Mouse (Mus musculus): ENCODE data around the gene Slc16a8. TPM values are rescaled to one million over a fixed set of nuclear protein-coding genes. Genes with fewer than 3 reads are reported as not detected.
A peak's percentile ranks its signal among the peaks of the same experiment; 100 is the strongest.
"Not testable (repeated sequence)": the region's sequence is repeated elsewhere in the genome, so short reads cannot be mapped to it uniquely, and the experiment has no call there.

Slc16a8 gene
- polyA plus RNA-seq, 1 experiment from 2014 or later = 0.26 TPM

DNA sequence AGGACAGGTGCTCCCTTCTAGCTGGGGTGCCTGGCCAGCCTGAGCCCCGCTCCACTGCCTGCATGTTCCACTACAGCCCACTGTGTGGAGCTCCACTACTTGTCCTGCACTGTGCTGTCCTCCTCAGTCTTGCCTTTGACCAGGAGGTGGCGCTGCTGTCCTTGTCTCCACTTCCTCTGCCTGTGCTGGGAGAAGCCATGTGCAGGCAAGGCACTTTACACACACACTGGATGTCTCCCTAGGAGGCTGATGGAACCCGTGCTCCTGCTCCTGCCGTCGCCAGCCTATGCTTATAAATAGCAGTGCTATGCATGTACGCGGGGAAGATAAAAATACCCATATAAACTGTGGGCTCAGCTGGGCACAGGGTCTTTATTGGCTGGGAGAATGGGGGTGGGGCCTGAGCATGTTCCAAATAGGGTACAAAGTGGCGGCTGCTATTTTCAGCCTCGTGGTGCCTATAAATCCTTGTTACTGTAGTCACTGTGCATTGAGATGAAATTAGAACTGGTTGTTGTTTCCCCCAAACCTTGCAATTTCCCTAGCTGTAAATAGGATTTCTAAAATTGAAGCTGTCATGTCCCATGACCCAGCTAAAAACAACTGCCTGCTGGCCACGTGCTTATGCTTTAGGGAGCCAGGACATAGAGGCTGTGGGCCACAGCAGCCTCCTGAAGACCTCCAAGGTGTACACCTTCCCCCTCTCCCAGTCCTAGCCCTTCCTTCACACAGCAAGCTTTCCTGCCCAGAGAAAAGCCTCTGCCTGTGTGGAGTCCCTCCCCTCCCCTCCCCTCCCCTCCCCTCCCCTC is 11.1 kb downstream of the Slc16a8 start:
- 27% methylated on average over 10 of the region's 10 CpGs for WGBS
- no peaks in the 10 kb centered on the region for H3K9me3 ChIP-seq (ENCODE audit: control insufficient read depth, low read length)
- peaks cover 13% of the 10 kb centered on the region for H3K36me3 ChIP-seq (ENCODE audit: control insufficient read depth, insufficient read depth, low read length)
- H3K27me3 ChIP-seq (ENCODE audit: control insufficient read depth, insufficient read depth, low read length) = no peaks in the 10 kb centered on the region
- no peak overlapping the region for H3K4me3 ChIP-seq (ENCODE audit: low read depth, low read length)
- no peak overlapping the region for H3K9ac ChIP-seq (ENCODE audit: low read depth, low read length)
- ATAC-seq (ENCODE audit: low FRiP score) = peak; percentile 96
- H3K4me1 ChIP-seq (replicated peaks; ENCODE audit: control insufficient read depth, insufficient read depth, low read length) = peaks cover 3% of the 10 kb centered on the region; the same call in 1 of the 2 replicates
- peak; percentile 96 for DNase-seq (ENCODE audit: low spot score)
- H3K4me2 ChIP-seq (replicated peaks; ENCODE audit: low read depth, low read length) = no peak overlapping the region
- no peak overlapping the region for H3K27ac ChIP-seq (ENCODE audit: low read depth, low read length)

GRCm38 (mm10) chr15:79242574-79243233 is 11.9 kb downstream of the Slc16a8 start:
- DNase-seq (ENCODE audit: low spot score) = no peak

GRCm38 (mm10) chr15:79238036-79238435 is 16.5 kb downstream of the Slc16a8 start:
- DNase-seq (ENCODE audit: low spot score) (no peak), ATAC-seq (ENCODE audit: low FRiP score) (no peak)
- Histone ChIP-seq H3K4me3 (ENCODE audit: low read depth, low read length) (no peak overlapping the region), H3K4me1 (replicated peaks; ENCODE audit: control insufficient read depth, insufficient read depth, low read length) (no peaks in the 10 kb centered on the region), H3K36me3 (ENCODE audit: control insufficient read depth, insufficient read depth, low read length) (peaks cover 2% of the 10 kb centered on the region; the same call in 1 of the 2 replicates), H3K9me3 (ENCODE audit: control insufficient read depth, low read length) (no peaks in the 10 kb centered on the region), H3K27me3 (ENCODE audit: control insufficient read depth, insufficient read depth, low read length) (no peaks in the 10 kb centered on the region), H3K4me2 (replicated peaks; ENCODE audit: low read depth, low read length) (no peak overlapping the region), H3K9ac (ENCODE audit: low read depth, low read length) (no peak overlapping the region), H3K27ac (ENCODE audit: low read depth, low read length) (no peak overlapping the region)
- WGBS = 76% methylated on average over 6 of the region's 6 CpGs

More at GRCm38 (mm10) chr15:79242574-79243233, 11.9 kb downstream of the Slc16a8 start:
- Histone ChIP-seq H3K9ac (ENCODE audit: low read depth, low read length) (no peak overlapping the region), H3K4me2 (replicated peaks; ENCODE audit: low read depth, low read length) (no peak overlapping the region), H3K4me1 (replicated peaks; ENCODE audit: control insufficient read depth, insufficient read depth, low read length) (peaks cover 3% of the 10 kb centered on the region; the same call in 1 of the 2 replicates), H3K9me3 (ENCODE audit: control insufficient read depth, low read length) (no peaks in the 10 kb centered on the region), H3K4me3 (ENCODE audit: low read depth, low read length) (no peak overlapping the region), H3K36me3 (ENCODE audit: control insufficient read depth, insufficient read depth, low read length) (peaks cover 9% of the 10 kb centered on the region), H3K27ac (ENCODE audit: low read depth, low read length) (no peak overlapping the region), H3K27me3 (ENCODE audit: control insufficient read depth, insufficient read depth, low read length) (no peaks in the 10 kb centered on the region)
- WGBS = 74% methylated on average over 13 of the region's 13 CpGs
- ATAC-seq (ENCODE audit: low FRiP score) = no peak; the same call in 1 of the 2 replicates

GRCm38 (mm10) chr15:79235268-79235667 is 19.3 kb downstream of the Slc16a8 start:
- Histone ChIP-seq H3K9ac (ENCODE audit: low read depth, low read length) (no peak overlapping the region), H3K4me1 (replicated peaks; ENCODE audit: control insufficient read depth, insufficient read depth, low read length) (no peaks in the 10 kb centered on the region), H3K36me3 (ENCODE audit: control insufficient read depth, insufficient read depth, low read length) (no peaks in the 10 kb centered on the region; the same call in 1 of the 2 replicates), H3K27ac (ENCODE audit: low read depth, low read length) (no peak overlapping the region), H3K4me2 (replicated peaks; ENCODE audit: low read depth, low read length) (no peak overlapping the region), H3K4me3 (ENCODE audit: low read depth, low read length) (no peak overlapping the region), H3K9me3 (ENCODE audit: control insufficient read depth, low read length) (no peaks in the 10 kb centered on the region), H3K27me3 (ENCODE audit: control insufficient read depth, insufficient read depth, low read length) (no peaks in the 10 kb centered on the region)
- DNase-seq (ENCODE audit: low spot score) (no peak), ATAC-seq (ENCODE audit: low FRiP score) (no peak)
- 92% methylated on average over 9 of the region's 9 CpGs for WGBS

GRCm38 (mm10) chr15:79229058-79229821 is 25.3 kb downstream of the Slc16a8 start, which contains the start of the genes Pick1 and Gm49486:
Gene Pick1, plus strand, starts transcription at chr15:79229173.
Gene Gm49486, plus strand, starts transcription at chr15:79229391.
- ATAC-seq (ENCODE audit: low FRiP score) (peak; percentile 91), DNase-seq (ENCODE audit: low spot score) (peak; percentile 95)
- Histone ChIP-seq H3K4me2 (replicated peaks; ENCODE audit: low read depth, low read length) (peak within 1 kb of the TSS; percentile 100), H3K9ac (ENCODE audit: low read depth, low read length) (peak within 1 kb of the TSS; percentile 92), H3K36me3 (ENCODE audit: control insufficient read depth, insufficient read depth, low read length) (no peaks in the 10 kb centered on the region), H3K9me3 (ENCODE audit: control insufficient read depth, low read length) (no peaks in the 10 kb centered on the region), H3K27ac (ENCODE audit: low read depth, low read length) (peak within 1 kb of the TSS; percentile 97), H3K27me3 (ENCODE audit: control insufficient read depth, insufficient read depth, low read length) (no peaks in the 10 kb centered on the region), H3K4me1 (replicated peaks; ENCODE audit: control insufficient read depth, insufficient read depth, low read length) (peaks cover 3% of the 10 kb centered on the region), H3K4me3 (ENCODE audit: low read depth, low read length) (peak within 1 kb of the TSS; percentile 90)
- 2% methylated on average over 51 of the region's 51 CpGs for WGBS

GRCm38 (mm10) chr15:79225780-79226179 is 28.8 kb downstream of the Slc16a8 start:
- not testable (repeated sequence) for ATAC-seq (ENCODE audit: low FRiP score)
- H3K4me1 ChIP-seq (replicated peaks; ENCODE audit: control insufficient read depth, insufficient read depth, low read length) = peaks cover 11% of the 10 kb centered on the region

GRCm38 (mm10) chr15:79224685-79225084 is 29.9 kb downstream of the Slc16a8 start:
- no peaks in the 10 kb centered on the region for H3K36me3 ChIP-seq (ENCODE audit: control insufficient read depth, insufficient read depth, low read length)
- H3K9ac ChIP-seq (ENCODE audit: low read depth, low read length) = no peak overlapping the region
- H3K4me2 ChIP-seq (replicated peaks; ENCODE audit: low read depth, low read length) = peak overlapping the region; percentile 4; the same call in 1 of the 2 replicates
- H3K4me1 ChIP-seq (replicated peaks; ENCODE audit: control insufficient read depth, insufficient read depth, low read length) = peaks cover 13% of the 10 kb centered on the region
- H3K4me3 ChIP-seq (ENCODE audit: low read depth, low read length) = no peak overlapping the region
- no peaks in the 10 kb centered on the region for H3K9me3 ChIP-seq (ENCODE audit: control insufficient read depth, low read length)
- DNase-seq (ENCODE audit: low spot score) (peak; percentile 98), ATAC-seq (ENCODE audit: low FRiP score) (peak; percentile 66)
- WGBS = 5% methylated on average over 5 of the region's 5 CpGs
- H3K27ac ChIP-seq (ENCODE audit: low read depth, low read length) = no peak overlapping the region
- no peaks in the 10 kb centered on the region for H3K27me3 ChIP-seq (ENCODE audit: control insufficient read depth, insufficient read depth, low read length)

More at GRCm38 (mm10) chr15:79225780-79226179, 28.8 kb downstream of the Slc16a8 start:
- H3K9me3 ChIP-seq (ENCODE audit: control insufficient read depth, low read length); H3K4me2 ChIP-seq (replicated peaks; ENCODE audit: low read depth, low read length); H3K9ac ChIP-seq (ENCODE audit: low read depth, low read length); H3K27ac ChIP-seq (ENCODE audit: low read depth, low read length); DNase-seq (ENCODE audit: low spot score); H3K27me3 ChIP-seq (ENCODE audit: control insufficient read depth, insufficient read depth, low read length); H3K36me3 ChIP-seq (ENCODE audit: control insufficient read depth, insufficient read depth, low read length); H3K4me3 ChIP-seq (ENCODE audit: low read depth, low read length): not testable (repeated sequence)
- 65% methylated on average over 2 of the region's 2 CpGs for WGBS

DNA sequence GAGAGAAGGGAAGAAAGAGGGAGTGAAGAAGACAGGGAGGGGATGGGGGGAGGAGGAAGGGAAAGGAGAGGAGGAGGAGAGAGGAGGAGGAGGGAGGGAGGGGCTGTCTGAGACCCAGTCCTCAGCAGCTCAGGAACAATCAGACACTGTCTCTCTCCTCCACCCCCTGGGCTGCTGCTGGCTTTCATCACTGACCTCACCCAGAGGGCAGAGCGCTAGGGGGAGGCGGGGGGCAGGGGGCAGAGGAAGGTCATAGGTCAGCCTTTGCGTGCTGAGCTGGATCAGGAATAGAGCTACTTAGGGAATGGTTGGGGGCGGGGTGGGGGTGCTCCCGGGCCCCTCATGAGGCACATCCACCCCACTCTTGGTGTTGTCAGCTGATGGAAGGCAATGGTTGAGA is 30.9 kb downstream of the Slc16a8 start:
- H3K9me3 ChIP-seq (ENCODE audit: control insufficient read depth, low read length) = no peaks in the 10 kb centered on the region
- 5% methylated on average over 5 of the region's 5 CpGs for WGBS
- DNase-seq (ENCODE audit: low spot score) (peak; percentile 22), ATAC-seq (ENCODE audit: low FRiP score) (no peak)
- no peak overlapping the region for H3K4me3 ChIP-seq (ENCODE audit: low read depth, low read length)
- no peak overlapping the region for H3K9ac ChIP-seq (ENCODE audit: low read depth, low read length)
- H3K27me3 ChIP-seq (ENCODE audit: control insufficient read depth, insufficient read depth, low read length) = no peaks in the 10 kb centered on the region
- peaks cover 14% of the 10 kb centered on the region for H3K4me1 ChIP-seq (replicated peaks; ENCODE audit: control insufficient read depth, insufficient read depth, low read length)
- no peak overlapping the region for H3K4me2 ChIP-seq (replicated peaks; ENCODE audit: low read depth, low read length)
- no peak overlapping the region for H3K27ac ChIP-seq (ENCODE audit: low read depth, low read length)
- no peaks in the 10 kb centered on the region for H3K36me3 ChIP-seq (ENCODE audit: control insufficient read depth, insufficient read depth, low read length)

All from hindbrain, embryonic 11.5 days (tissue).